ENCODE assay signal across 14 mouse cellular contexts in the genomic region with DNA sequence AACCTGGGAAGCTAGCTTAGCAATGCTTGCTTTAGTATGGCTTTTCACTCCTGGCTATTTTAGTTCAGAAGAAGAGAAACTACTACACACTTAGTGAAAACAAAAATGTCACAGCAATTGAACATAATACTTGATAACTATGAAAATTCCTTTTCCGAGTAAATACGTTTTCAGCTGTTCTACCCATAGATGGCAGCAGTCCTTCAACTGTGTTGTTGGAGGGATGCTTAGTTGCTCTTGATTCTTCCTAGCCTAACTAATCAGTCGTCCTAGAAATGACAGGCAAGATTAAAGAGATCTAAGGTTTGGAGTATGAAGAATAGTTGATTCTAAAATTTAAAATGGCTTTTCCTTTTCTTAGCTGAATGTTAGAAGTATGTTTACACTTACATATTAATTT.
DNase-seq lines count a peak whose midpoint lies in the region; ATAC-seq and TF ChIP-seq lines count a peak whose summit lies in the region.
"Had no signal": no experiment of that assay in that cellular context is flagged by ENCODE, and none has a peak within 500 bp of the region (broad histone marks: within the 10 kb centered on the region; RNA-seq: fewer than 3 reads in every experiment).

No protein-coding gene starts in this region.

- no peak overlapping the region for H3K4me3 ChIP-seq in liver, postnatal 0 days (ENCODE audit: low read depth, low read length)
- no peak overlapping the region for H3K4me3 ChIP-seq in liver, embryonic 11.5 days (ENCODE audit: low read depth, low read length)
- no peak overlapping the region for H3K4me3 ChIP-seq in MEL (ENCODE audit: control insufficient read depth in 1 of 2, insufficient read depth in 1 of 2, low read depth in 2 of 2, low read length in 2 of 2)
- H3K4me3 ChIP-seq: forebrain, embryonic 10.5 days; heart, embryonic 15.5 days; hindbrain, embryonic 15.5 days had no signal

- H3K4me2 ChIP-seq in liver, postnatal 0 days (ENCODE audit: low read depth, low read length) = no peak overlapping the region
- no peak overlapping the region for H3K4me2 ChIP-seq in liver, embryonic 11.5 days
- H3K4me2 ChIP-seq: heart, embryonic 15.5 days; hindbrain, embryonic 15.5 days had no signal

- no peak overlapping the region for H3K27ac ChIP-seq in liver, postnatal 0 days (ENCODE audit: low read depth)
- H3K27ac ChIP-seq in liver, embryonic 11.5 days (ENCODE audit: low read depth, low read length) = no peak overlapping the region
- no peak overlapping the region for H3K27ac ChIP-seq in MEL (ENCODE audit: control insufficient read depth, low read depth, low read length)
- H3K27ac ChIP-seq: forebrain, embryonic 10.5 days; heart, embryonic 15.5 days; hindbrain, embryonic 15.5 days had no signal

- DNase-seq in embryo, embryonic 10.5 days (ENCODE audit: low spot score) = peak; percentile 17
- DNase-seq in embryo, embryonic 11 days = no peak
- DNase-seq in liver, postnatal 0 days = no peak
- no peak for DNase-seq in liver, embryonic 11.5 days (ENCODE audit: low spot score)
- DNase-seq in MEL (ENCODE audit: low read depth, low spot score) = peak; percentile 43
- DNase-seq in retina, postnatal 1 day = peak; percentile 7
- no peak for DNase-seq in neural tube, embryonic 10.5 days (ENCODE audit: extremely low spot score, low spot score)
- DNase-seq in testis, postnatal 14 days (ENCODE audit: low spot score) = no peak
- DNase-seq: gastrocnemius, postnatal 25 days; kidney, postnatal 14 days; liver had no signal

- H3K36me3 ChIP-seq in liver, postnatal 0 days (replicated peaks; ENCODE audit: insufficient read depth, low read length) = peaks cover 27% of the 10 kb centered on the region
- H3K36me3 ChIP-seq in liver, embryonic 11.5 days (ENCODE audit: control insufficient read depth, insufficient read depth, low read length) = no peaks in the 10 kb centered on the region
- H3K36me3 ChIP-seq in MEL (ENCODE audit: control insufficient read depth in 1 of 2, insufficient read depth in 2 of 2, low read length in 2 of 2) = no peaks in the 10 kb centered on the region; a peak in 1 of 4 replicates
- H3K36me3 ChIP-seq: heart, embryonic 15.5 days; hindbrain, embryonic 15.5 days had no signal

- peak; percentile 43 for TF ChIP-seq CTCF in liver, postnatal 0 days (IDR thresholded peaks at IDR 0.05; ENCODE audit: low read depth)
- peak in 2 of 3 experiments; percentile 11 to 66; a peak in 2 of 6 replicates for TF ChIP-seq CTCF in MEL (IDR thresholded peaks at IDR 0.05 in 2 of 3, conservative IDR thresholded peaks at IDR 0.05 in 1 of 3; ENCODE audit: control insufficient read depth in 1 of 3, insufficient read depth in 1 of 3, low read depth in 2 of 3, low read length in 3 of 3, poor library complexity in 1 of 3, severe bottlenecking in 1 of 3)

- H3K27me3 ChIP-seq in liver, postnatal 0 days (ENCODE audit: insufficient read depth, low read length) = no peaks in the 10 kb centered on the region
- no peaks in the 10 kb centered on the region for H3K27me3 ChIP-seq in liver, embryonic 11.5 days (replicated peaks; ENCODE audit: control insufficient read depth, insufficient read depth, low read length)
- no peaks in the 10 kb centered on the region for H3K27me3 ChIP-seq in MEL (ENCODE audit: control insufficient read depth in 1 of 2, insufficient read depth in 2 of 2, low read length in 2 of 2)
- H3K27me3 ChIP-seq: heart, embryonic 15.5 days; hindbrain, embryonic 15.5 days had no signal

- TF ChIP-seq EP300 in liver, postnatal 0 days (IDR thresholded peaks at IDR 0.05; ENCODE audit: low read depth) = no peak
- TF ChIP-seq EP300 in MEL (IDR thresholded peaks at IDR 0.05; ENCODE audit: low read depth in 1 of 2, low read length in 2 of 2) = no peak

- 54% methylated on average over 3 of the region's 3 CpGs for WGBS in liver, postnatal 0 days (ENCODE audit: insufficient replicate concordance)
- WGBS in liver, embryonic 11.5 days = 62% methylated on average over 3 of the region's 3 CpGs

- no peaks in the 10 kb centered on the region for H3K4me1 ChIP-seq in liver, postnatal 0 days (ENCODE audit: insufficient read depth)
- 0 out of 2 replicates have a peak, but pooled peaks cover 4% of the 10 kb centered on the region for H3K4me1 ChIP-seq in liver, embryonic 11.5 days (replicated peaks; ENCODE audit: control insufficient read depth, insufficient read depth, low read length)
- H3K4me1 ChIP-seq in MEL (ENCODE audit: control insufficient read depth in 1 of 2, insufficient read depth in 2 of 2, low read length in 2 of 2) = no peaks in the 10 kb centered on the region
- H3K4me1 ChIP-seq: heart, embryonic 15.5 days; hindbrain, embryonic 15.5 days had no signal

- no peak overlapping the region for H3K9ac ChIP-seq in liver, postnatal 0 days (replicated peaks)
- H3K9ac ChIP-seq in liver, embryonic 11.5 days (ENCODE audit: low read depth, low read length) = no peak overlapping the region
- H3K9ac ChIP-seq in MEL (ENCODE audit: control insufficient read depth, low read depth, low read length, poor library complexity, severe bottlenecking) = no peak overlapping the region
- H3K9ac ChIP-seq: heart, embryonic 15.5 days; hindbrain, embryonic 15.5 days had no signal

- ATAC-seq in liver, postnatal 0 days = no peak
- ATAC-seq in liver, embryonic 11.5 days (replicated peaks; ENCODE audit: low FRiP score) = no peak

- no peak for TF ChIP-seq POLR2A in MEL (IDR thresholded peaks at IDR 0.05; ENCODE audit: control insufficient read depth in 1 of 2, insufficient read depth in 1 of 2, low read depth in 1 of 2, low read length in 2 of 2, poor library complexity in 1 of 2)

- no peaks in the 10 kb centered on the region for H3K79me2 ChIP-seq in MEL (ENCODE audit: control insufficient read depth, insufficient read depth, low read length, poor library complexity)

- peak; percentile 62 for TF ChIP-seq RAD21 in MEL (IDR thresholded peaks at IDR 0.05; ENCODE audit: low read depth, low read length)

- H3K9me3 ChIP-seq in liver, postnatal 0 days (ENCODE audit: low read length) = no peaks in the 10 kb centered on the region
- H3K9me3 ChIP-seq in liver, embryonic 11.5 days (ENCODE audit: control insufficient read depth, low read length) = no peaks in the 10 kb centered on the region
- H3K9me3 ChIP-seq in MEL (replicated peaks; ENCODE audit: insufficient read depth, low read length) = no peaks in the 10 kb centered on the region
- H3K9me3 ChIP-seq: forebrain, embryonic 10.5 days; heart, embryonic 15.5 days; hindbrain, embryonic 15.5 days had no signal

TF ChIP-seq in MEL, 35 proteins besides CTCF, POLR2A, EP300 and RAD21:
- TF ChIP-seq SMC3 (IDR thresholded peaks at IDR 0.05; ENCODE audit: low read depth, low read length) (peak; percentile 45), MYC (IDR thresholded peaks at IDR 0.05; ENCODE audit: low read depth, low read length) (no peak), USF2 (IDR thresholded peaks at IDR 0.05; ENCODE audit: borderline replicate concordance in 1 of 2, insufficient read depth in 1 of 2, low read depth in 1 of 2, low read length in 2 of 2) (no peak), MAZ (IDR thresholded peaks at IDR 0.05; ENCODE audit: low read depth, low read length) (no peak), POLR2AphosphoS2 (IDR thresholded peaks at IDR 0.05; ENCODE audit: low read length) (no peak)
TF ChIP-seq in MEL: peak in this region for 1.

Comparison
In these comparisons a context has a peak if more than half of its experiments do, and no peak if none do; other contexts are left out.
1. DNase-seq: peak in embryo, embryonic 10.5 days (single experiment), MEL (single experiment) and retina, postnatal 1 day (single experiment); none in embryo, embryonic 11 days (single experiment), liver, postnatal 0 days (single experiment), liver, embryonic 11.5 days (single experiment), neural tube, embryonic 10.5 days (single experiment) and testis, postnatal 14 days (single experiment).